Mouse (Mus musculus): ENCODE results near the gene Axin2. TPM values are rescaled to one million over a fixed set of nuclear protein-coding genes. Genes with fewer than 3 reads are reported as not detected.

Gene Axin2
- polyA plus RNA-seq, 1 experiment, result 11.4 TPM

DNA sequence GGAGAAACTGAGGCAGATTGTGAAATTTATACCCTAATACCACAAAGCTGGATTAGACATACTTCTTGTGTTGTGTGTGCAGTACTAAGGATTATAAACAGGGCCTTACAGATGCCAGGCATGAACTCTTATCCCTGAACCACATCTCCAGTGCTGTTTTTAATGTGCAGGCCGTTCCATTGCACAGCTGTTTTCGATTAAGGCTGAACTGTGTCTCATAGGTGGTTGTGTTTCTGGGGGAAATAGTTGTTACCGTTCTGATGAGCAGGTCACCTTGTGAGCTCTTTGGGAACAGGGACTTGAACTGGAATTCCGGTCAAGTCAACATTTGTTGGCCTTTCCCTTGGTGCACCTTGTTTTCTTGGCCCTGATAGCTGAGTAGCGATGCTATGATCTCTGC lies 38.5 kb upstream of the Axin2 start:
- no peaks in the 10 kb centered on the region for H3K36me3 ChIP-seq (ENCODE audit: control insufficient read depth, insufficient read depth, low read length, poor library complexity, severe bottlenecking)
- H3K4me3 ChIP-seq (ENCODE audit: low read depth, low read length), result no peak overlapping the region
- H3K9me3 ChIP-seq (replicated peaks; ENCODE audit: control insufficient read depth, insufficient read depth, low read length, poor library complexity, severe bottlenecking), result no peaks in the 10 kb centered on the region; the same call in 1 of the 2 replicates
- no peak overlapping the region for H3K9ac ChIP-seq (ENCODE audit: low read depth, poor library complexity, severe bottlenecking)
- H3K27me3 ChIP-seq (ENCODE audit: control insufficient read depth, insufficient read depth, low read length, poor library complexity, severe bottlenecking), result no peaks in the 10 kb centered on the region
- no peaks in the 10 kb centered on the region for H3K4me1 ChIP-seq (ENCODE audit: control insufficient read depth, insufficient read depth, low read length)
- no peak overlapping the region for H3K27ac ChIP-seq (ENCODE audit: insufficient read depth, low read length)
- no peak for TF ChIP-seq CTCF (IDR thresholded peaks at IDR 0.05; ENCODE audit: low read depth, low read length)
- no peak for TF ChIP-seq EP300 (IDR thresholded peaks at IDR 0.05; ENCODE audit: insufficient read depth, low read depth, low read length)
- TF ChIP-seq POLR2A (IDR thresholded peaks at IDR 0.05; ENCODE audit: insufficient read depth, low read length), result no peak

DNA sequence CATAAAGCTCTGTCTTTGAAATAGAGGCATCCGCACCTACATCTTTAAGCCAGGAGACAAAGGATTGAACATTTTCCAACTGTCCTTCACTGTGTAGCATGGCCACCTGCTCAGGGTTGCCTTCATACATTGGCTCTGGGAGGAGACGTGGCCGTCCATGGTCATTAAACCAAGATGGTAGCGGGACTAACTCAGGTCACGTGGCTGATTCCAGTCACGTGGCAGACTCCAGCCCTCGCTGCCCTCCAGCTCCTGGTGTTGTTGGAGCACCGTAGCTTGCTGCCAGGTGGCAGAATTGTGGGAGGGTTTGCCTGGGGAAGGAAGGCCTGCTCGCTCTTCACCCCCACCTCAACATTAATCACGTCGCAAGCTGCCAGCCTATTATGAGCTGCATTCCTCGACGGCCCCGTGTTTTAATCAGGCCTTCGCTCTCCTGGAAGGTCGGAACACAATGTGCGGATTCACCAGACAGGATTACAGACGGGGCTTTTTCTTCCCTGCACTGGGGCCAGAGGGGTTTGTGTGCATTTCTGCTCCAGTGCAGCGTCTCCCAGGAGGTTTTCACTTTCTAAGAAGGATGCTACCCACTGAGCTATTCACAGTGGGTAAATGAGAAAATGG lies 34.8 kb upstream of the Axin2 start:
- no peaks in the 10 kb centered on the region for H3K9me3 ChIP-seq (replicated peaks; ENCODE audit: control insufficient read depth, insufficient read depth, low read length, poor library complexity, severe bottlenecking)
- H3K27ac ChIP-seq (ENCODE audit: insufficient read depth, low read length), result no peak overlapping the region
- no peaks in the 10 kb centered on the region for H3K27me3 ChIP-seq (ENCODE audit: control insufficient read depth, insufficient read depth, low read length, poor library complexity, severe bottlenecking)
- no peaks in the 10 kb centered on the region for H3K4me1 ChIP-seq (ENCODE audit: control insufficient read depth, insufficient read depth, low read length)
- H3K4me3 ChIP-seq (ENCODE audit: low read depth, low read length), result no peak overlapping the region
- no peaks in the 10 kb centered on the region for H3K36me3 ChIP-seq (ENCODE audit: control insufficient read depth, insufficient read depth, low read length, poor library complexity, severe bottlenecking)
- H3K9ac ChIP-seq (ENCODE audit: low read depth, poor library complexity, severe bottlenecking), result no peak overlapping the region
- TF ChIP-seq EP300 (IDR thresholded peaks at IDR 0.05; ENCODE audit: insufficient read depth, low read depth, low read length) (no peak), CTCF (IDR thresholded peaks at IDR 0.05; ENCODE audit: low read depth, low read length) (no peak), POLR2A (IDR thresholded peaks at IDR 0.05; ENCODE audit: insufficient read depth, low read length) (no peak)

DNA sequence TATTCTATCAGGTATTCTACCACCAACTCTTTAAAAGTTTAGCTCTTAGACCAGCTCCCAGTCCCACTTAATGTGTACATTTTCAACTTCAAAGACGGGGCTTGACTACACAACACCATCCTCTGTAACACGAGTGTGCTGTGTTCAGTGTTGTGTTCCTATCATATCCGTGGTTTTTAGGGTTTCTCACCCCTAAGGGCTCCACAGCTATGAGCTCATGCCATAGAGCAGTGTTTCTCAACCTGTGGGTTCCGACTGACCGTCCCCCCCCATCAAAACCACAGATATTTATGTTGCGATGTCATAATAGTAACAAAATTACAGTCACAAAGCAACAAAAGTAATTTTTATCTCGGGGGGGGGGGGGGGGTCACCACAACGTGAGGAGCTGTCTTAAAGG lies 34.1 kb upstream of the Axin2 start:
- Histone ChIP-seq H3K36me3 (ENCODE audit: control insufficient read depth, insufficient read depth, low read length, poor library complexity, severe bottlenecking) (no peaks in the 10 kb centered on the region), H3K4me3 (ENCODE audit: low read depth, low read length) (no peak overlapping the region), H3K27me3 (ENCODE audit: control insufficient read depth, insufficient read depth, low read length, poor library complexity, severe bottlenecking) (no peaks in the 10 kb centered on the region), H3K9me3 (replicated peaks; ENCODE audit: control insufficient read depth, insufficient read depth, low read length, poor library complexity, severe bottlenecking) (no peaks in the 10 kb centered on the region), H3K4me1 (ENCODE audit: control insufficient read depth, insufficient read depth, low read length) (no peaks in the 10 kb centered on the region), H3K9ac (ENCODE audit: low read depth, poor library complexity, severe bottlenecking) (no peak overlapping the region), H3K27ac (ENCODE audit: insufficient read depth, low read length) (no peak overlapping the region)
- TF ChIP-seq POLR2A (IDR thresholded peaks at IDR 0.05; ENCODE audit: insufficient read depth, low read length) (no peak), CTCF (IDR thresholded peaks at IDR 0.05; ENCODE audit: low read depth, low read length) (no peak), EP300 (IDR thresholded peaks at IDR 0.05; ENCODE audit: insufficient read depth, low read depth, low read length) (no peak)

DNA sequence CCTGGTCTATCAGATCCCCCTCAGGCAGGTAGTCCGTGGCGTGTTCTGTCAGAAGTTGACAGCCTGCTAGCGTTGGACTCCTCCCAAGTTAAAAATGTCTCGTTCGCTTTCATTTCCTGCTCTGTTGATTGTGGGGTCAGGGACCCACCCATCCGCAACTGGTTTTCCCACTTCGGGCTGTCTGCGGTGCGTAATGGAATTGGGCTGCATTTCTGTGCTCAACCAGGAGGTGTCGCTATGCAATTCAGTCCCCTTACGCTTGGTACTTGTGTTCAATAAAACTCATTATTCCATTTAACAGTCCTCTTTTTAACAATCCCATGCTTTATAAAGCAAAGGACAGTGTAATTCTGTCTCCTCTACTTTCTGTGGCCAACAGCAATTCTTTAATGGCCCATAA lies 31.0 kb upstream of the Axin2 start:
- Histone ChIP-seq H3K9me3 (replicated peaks; ENCODE audit: control insufficient read depth, insufficient read depth, low read length, poor library complexity, severe bottlenecking) (no peaks in the 10 kb centered on the region), H3K9ac (ENCODE audit: low read depth, poor library complexity, severe bottlenecking) (no peak overlapping the region), H3K27me3 (ENCODE audit: control insufficient read depth, insufficient read depth, low read length, poor library complexity, severe bottlenecking) (no peaks in the 10 kb centered on the region), H3K4me1 (ENCODE audit: control insufficient read depth, insufficient read depth, low read length) (peaks cover 5% of the 10 kb centered on the region), H3K27ac (ENCODE audit: insufficient read depth, low read length) (no peak overlapping the region), H3K36me3 (ENCODE audit: control insufficient read depth, insufficient read depth, low read length, poor library complexity, severe bottlenecking) (no peaks in the 10 kb centered on the region), H3K4me3 (ENCODE audit: low read depth, low read length) (no peak overlapping the region)
- TF ChIP-seq CTCF (IDR thresholded peaks at IDR 0.05; ENCODE audit: low read depth, low read length), result peak; percentile 69
- TF ChIP-seq EP300 (IDR thresholded peaks at IDR 0.05; ENCODE audit: insufficient read depth, low read depth, low read length), result no peak

DNA sequence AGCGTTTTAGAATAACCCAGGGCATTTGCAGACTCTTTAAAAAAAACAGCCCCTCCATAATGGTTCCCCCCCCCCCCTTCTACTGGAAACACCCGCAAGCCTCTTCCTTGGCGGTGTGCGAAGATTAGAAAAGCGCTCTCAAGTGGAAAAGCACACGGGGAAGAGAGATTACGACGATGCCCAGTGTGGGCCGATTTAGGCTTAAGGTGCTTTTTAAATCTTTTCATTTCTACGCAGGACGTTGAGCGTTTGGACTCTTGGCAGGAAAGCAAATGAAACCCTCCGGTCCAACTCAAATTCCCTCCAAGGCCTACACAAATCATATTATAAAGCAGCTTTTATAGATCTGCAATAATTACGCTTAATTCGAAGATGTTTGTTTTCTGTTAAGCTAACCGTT lies 29.6 kb upstream of the Axin2 start:
- Histone ChIP-seq H3K4me3 (ENCODE audit: low read depth, low read length) (no peak overlapping the region), H3K9me3 (replicated peaks; ENCODE audit: control insufficient read depth, insufficient read depth, low read length, poor library complexity, severe bottlenecking) (no peaks in the 10 kb centered on the region), H3K4me1 (ENCODE audit: control insufficient read depth, insufficient read depth, low read length) (peaks cover 5% of the 10 kb centered on the region), H3K9ac (ENCODE audit: low read depth, poor library complexity, severe bottlenecking) (no peak overlapping the region), H3K36me3 (ENCODE audit: control insufficient read depth, insufficient read depth, low read length, poor library complexity, severe bottlenecking) (no peaks in the 10 kb centered on the region), H3K27me3 (ENCODE audit: control insufficient read depth, insufficient read depth, low read length, poor library complexity, severe bottlenecking) (no peaks in the 10 kb centered on the region), H3K27ac (ENCODE audit: insufficient read depth, low read length) (no peak overlapping the region)
- TF ChIP-seq POLR2A (IDR thresholded peaks at IDR 0.05; ENCODE audit: insufficient read depth, low read length), result no peak
- TF ChIP-seq CTCF (IDR thresholded peaks at IDR 0.05; ENCODE audit: low read depth, low read length), result no peak
- no peak for TF ChIP-seq EP300 (IDR thresholded peaks at IDR 0.05; ENCODE audit: insufficient read depth, low read depth, low read length)

DNA sequence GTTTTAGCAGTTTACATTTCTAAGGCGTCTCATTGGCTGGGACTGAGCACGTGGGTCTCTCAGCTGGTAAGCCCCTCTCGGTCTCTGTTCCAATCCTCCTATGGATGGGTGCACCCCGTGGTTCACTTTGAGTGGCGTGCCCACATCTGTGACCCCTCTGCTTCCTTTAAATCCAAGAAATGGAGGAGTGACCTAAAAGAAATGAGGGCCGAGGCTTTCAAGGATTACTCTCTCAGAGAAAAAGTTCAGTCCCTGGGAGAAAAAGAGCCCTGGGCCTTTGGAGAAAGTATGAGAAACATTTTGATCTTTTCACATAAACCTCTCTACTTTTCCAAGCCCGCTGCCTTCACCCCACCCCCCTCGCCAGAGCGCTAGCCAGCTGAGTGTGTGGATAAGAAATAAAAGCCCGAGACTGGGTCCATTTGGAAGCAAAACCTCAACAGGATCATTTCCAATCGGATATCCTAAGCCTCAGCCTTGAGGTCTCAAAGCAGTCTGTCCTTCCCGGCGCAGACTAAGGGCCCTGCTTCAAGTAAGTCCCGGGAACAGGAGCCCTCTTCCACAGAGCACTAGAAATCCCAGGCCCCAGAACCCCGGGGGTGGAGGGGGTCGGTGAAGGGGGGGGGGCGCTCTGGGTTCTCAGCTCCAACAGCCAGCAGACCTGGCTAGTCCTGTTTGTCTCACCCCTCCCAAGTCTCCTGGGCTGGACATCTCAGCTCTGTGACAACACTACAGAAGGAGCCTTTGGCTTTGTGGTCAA lies 28.9 kb upstream of the Axin2 start:
- Histone ChIP-seq H3K36me3 (ENCODE audit: control insufficient read depth, insufficient read depth, low read length, poor library complexity, severe bottlenecking) (no peaks in the 10 kb centered on the region), H3K9ac (ENCODE audit: low read depth, poor library complexity, severe bottlenecking) (peak overlapping the region; percentile 16; the same call in 1 of the 2 replicates), H3K27ac (ENCODE audit: insufficient read depth, low read length) (no peak overlapping the region), H3K9me3 (replicated peaks; ENCODE audit: control insufficient read depth, insufficient read depth, low read length, poor library complexity, severe bottlenecking) (no peaks in the 10 kb centered on the region), H3K27me3 (ENCODE audit: control insufficient read depth, insufficient read depth, low read length, poor library complexity, severe bottlenecking) (no peaks in the 10 kb centered on the region), H3K4me1 (ENCODE audit: control insufficient read depth, insufficient read depth, low read length) (peaks cover 5% of the 10 kb centered on the region), H3K4me3 (ENCODE audit: low read depth, low read length) (no peak overlapping the region)
- no peak for TF ChIP-seq CTCF (IDR thresholded peaks at IDR 0.05; ENCODE audit: low read depth, low read length)
- TF ChIP-seq EP300 (IDR thresholded peaks at IDR 0.05; ENCODE audit: insufficient read depth, low read depth, low read length), result no peak
